Mouse (Mus musculus) layer of hippocampus, adult 8-10 months (tissue): Measurements from ENCODE around the gene Rbm34. TPM values are rescaled to one million over a fixed set of nuclear protein-coding genes. Genes with fewer than 3 reads are reported as not detected.

ENCODE experiments used
- total RNA-seq, 4 experiments: library from RNA; stranded (reverse); gene quantifications; 2 replicates each; pipeline ENCODE4 v1.2.4; 2022

Gene Rbm34
- total RNA-seq, 4 experiments from 2014 or later = 10.4 to 15.6 (median 13.4) TPM

Other genes starting within 250 kb of the Rbm34 start
- 100 to 1,000 TPM; 187 to 204 (median 195) TPM for gene Tomm20, start 25.2 kb downstream of the Rbm34 start, total RNA-seq
- 10 to 100 TPM; 22.7 to 28.9 (median 25.4) TPM for gene Pard3, start 92.8 kb upstream of the Rbm34 start, total RNA-seq